Comparison of ENCODE assay signal across 1 mouse cellular context in the genomic region with DNA sequence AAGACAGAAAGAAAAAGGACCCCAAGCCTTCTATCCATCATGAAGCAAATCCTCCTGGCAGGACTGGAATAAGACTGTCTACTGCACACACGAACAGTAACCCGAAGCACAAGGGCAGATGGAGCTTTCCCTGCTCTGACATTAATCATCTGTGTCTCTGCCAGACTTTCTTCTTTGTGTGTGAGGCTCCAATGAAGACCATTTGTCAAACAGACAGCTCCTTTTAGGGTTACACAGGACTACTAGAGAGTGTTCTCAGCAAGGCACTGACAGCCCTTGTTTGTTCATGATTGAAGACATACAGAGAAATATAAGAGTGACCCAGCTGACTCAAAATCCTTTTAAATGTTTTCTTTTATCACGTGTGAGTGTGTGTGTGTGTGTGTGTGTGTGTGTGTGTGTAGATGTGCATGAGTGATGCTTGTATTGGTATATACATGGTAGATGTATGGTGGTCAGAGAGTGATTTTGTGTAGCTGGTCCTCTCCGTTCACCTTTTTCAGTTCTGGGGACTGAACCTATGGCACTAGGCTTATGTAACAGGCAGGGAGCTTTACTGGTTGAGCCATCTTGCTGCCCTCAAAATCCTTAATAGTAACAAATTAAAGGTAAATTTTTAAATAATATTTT.
TF ChIP-seq lines count a peak whose summit lies in the region.

No protein-coding gene starts in this region.

TF ChIP-seq in MEL, 35 proteins besides CTCF, POLR2A, EP300 and RAD21:
- TF ChIP-seq POLR2AphosphoS2 (IDR thresholded peaks at IDR 0.05; ENCODE audit: low read length): peak; percentile 28; the same call in 1 of the 2 replicates
- no peak for TF ChIP-seq MAFK (IDR thresholded peaks at IDR 0.05; ENCODE audit: borderline replicate concordance, low read depth, low read length)
